Mouse (Mus musculus) stomach, embryonic 16.5 days (tissue): Measurements from ENCODE around the gene Cog3. TPM values are rescaled to one million over a fixed set of nuclear protein-coding genes. Genes with fewer than 3 reads are reported as not detected.

ENCODE experiments used
- ATAC-seq: fragments of 200-750 bp; cut with Nextera tagmentation; 2 replicates; pipeline ENCODE4 v1.8.0; 2017; ENCODE audit warnings: moderate number of reproducible peaks, moderate TSS enrichment; ENCODE audit not compliant: insufficient read depth, low FRiP score
- H3K27ac ChIP-seq: fragments of 300-500 bp; sonication (generic); 2 replicates; pipeline ENCODE4 v1.5.1; 2014; ENCODE audit warnings: low read length
- H3K27me3 ChIP-seq: fragments of 300-500 bp; sonication (generic); 2 replicates; pipeline ENCODE4 v1.6.1; 2014; ENCODE audit warnings: low read length, control low read depth, mixed read lengths; ENCODE audit not compliant: control insufficient read depth, insufficient read depth
- H3K36me3 ChIP-seq: fragments of 300-500 bp; sonication (generic); 2 replicates; pipeline ENCODE4 v1.6.1; 2014; ENCODE audit warnings: low read length; ENCODE audit not compliant: control insufficient read depth, insufficient read depth
- H3K4me1 ChIP-seq: fragments of 300-500 bp; sonication (generic); 2 replicates; pipeline ENCODE4 v1.6.1; 2014; ENCODE audit warnings: low read length, control low read depth, mixed read lengths; ENCODE audit not compliant: control insufficient read depth, insufficient read depth
- H3K4me2 ChIP-seq: fragments of 300-500 bp; sonication (generic); 2 replicates; pipeline ENCODE4 v1.6.1; 2014; ENCODE audit warnings: low read depth, low read length, mixed read lengths
- H3K4me3 ChIP-seq: fragments of 300-500 bp; sonication (generic); replicated peaks from 2 replicates; pipeline ENCODE4 v1.5.1; 2014; ENCODE audit warnings: mild to moderate bottlenecking, low read length
- H3K9ac ChIP-seq: fragments of 300-500 bp; sonication (generic); 2 replicates; pipeline ENCODE4 v1.6.1; 2014; ENCODE audit warnings: low read length
- H3K9me3 ChIP-seq: fragments of 300-500 bp; sonication (generic); replicated peaks from 2 replicates; pipeline ENCODE4 v1.6.1; 2016; ENCODE audit warnings: low read length, control low read depth; ENCODE audit not compliant: control insufficient read depth
- WGBS: fragments of 180-500 bp; shearing (Covaris S2); extraction: QIAGEN DNeasy Blood & Tissue Kit; methylation state at CpG from one replicate; pipeline ENCODE4 v1.1.7; 2014; 5-methylcytosine and 5-hydroxymethylcytosine counted together
- polyA plus RNA-seq: library from polyadenylated mRNA; unstranded; fragments of >200 nt; fragmentation: Nextera tagmentation; extraction: Ambion mirVana; gene quantifications from 2 replicates; pipeline ENCODE4 v1.2.1, GENCODE M21; 2015

The Cog3 gene
- polyA plus RNA-seq, 1 experiment from 2014 or later = 21.7 TPM

DNA sequence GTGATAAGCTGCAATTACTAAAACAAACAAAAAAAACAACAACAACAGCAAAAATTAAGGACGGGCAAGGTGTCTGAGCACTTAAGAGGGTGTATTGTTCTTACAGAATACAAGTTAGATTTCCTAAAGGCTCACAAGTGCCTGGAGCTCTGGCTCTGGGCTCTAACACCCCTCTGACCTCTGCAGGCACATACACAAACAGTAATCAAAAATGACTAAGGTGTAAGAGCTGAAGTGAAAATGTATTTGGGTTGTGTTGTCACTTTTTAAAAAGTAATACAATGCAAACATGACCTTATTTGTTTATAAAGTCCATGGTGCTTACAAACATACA is 13.9 kb upstream of the Cog3 start:
- Histone ChIP-seq H3K4me2 (no peak overlapping the region), H3K4me1 (no peaks in the 10 kb centered on the region), H3K27ac (no peak overlapping the region), H3K27me3 (no peaks in the 10 kb centered on the region), H3K9ac (no peak overlapping the region), H3K4me3 (no peak overlapping the region), H3K9me3 (no peaks in the 10 kb centered on the region), H3K36me3 (no peaks in the 10 kb centered on the region)
- no peak for ATAC-seq
- WGBS = 7% methylated on average over 1 of the region's 1 CpGs

DNA sequence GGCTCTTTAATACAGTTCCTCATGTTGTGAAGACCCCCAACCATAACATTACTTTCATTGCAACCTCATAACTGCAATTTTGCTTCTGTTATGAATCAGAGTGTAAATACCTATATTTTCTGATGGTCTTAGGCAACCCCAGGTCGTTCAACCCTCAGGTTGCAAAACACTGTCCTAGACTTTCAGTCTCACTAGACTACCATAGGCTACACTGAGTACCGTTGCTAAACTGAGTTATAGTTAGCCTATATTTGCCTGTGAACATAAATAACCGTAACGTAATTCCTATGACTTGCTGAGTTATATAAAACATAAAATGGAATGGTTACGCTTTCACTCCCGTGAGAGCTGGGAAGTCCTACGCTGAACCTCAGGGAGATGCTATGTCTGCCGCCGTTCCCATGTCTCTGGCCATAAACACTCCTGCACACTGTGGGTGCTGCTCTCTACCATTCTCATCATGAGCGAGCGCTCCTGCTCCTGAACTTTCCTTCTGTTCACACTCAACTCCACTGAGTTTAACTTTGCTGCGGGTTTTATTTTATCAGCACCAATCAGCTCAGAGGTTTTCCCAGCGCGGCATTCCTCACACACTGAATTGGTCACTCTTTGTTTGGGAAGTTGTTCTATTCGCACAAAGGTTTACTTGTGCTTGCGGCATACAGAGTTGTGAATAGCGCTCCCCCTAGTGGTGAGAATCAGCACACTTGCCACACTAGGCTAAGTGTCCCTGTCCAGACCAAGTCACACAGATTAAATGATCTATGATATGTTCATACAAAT is 13.4 kb upstream of the Cog3 start:
- peak; percentile 87; the same call in 1 of the 2 replicates for ATAC-seq
- WGBS = 50% methylated on average over 17 of the region's 17 CpGs
- Histone ChIP-seq H3K27ac (no peak overlapping the region), H3K4me3 (no peak overlapping the region; the same call in 1 of the 2 replicates), H3K4me1 (no peaks in the 10 kb centered on the region), H3K4me2 (peak overlapping the region; percentile 28; the same call in 1 of the 2 replicates), H3K27me3 (no peaks in the 10 kb centered on the region), H3K9me3 (no peaks in the 10 kb centered on the region), H3K36me3 (no peaks in the 10 kb centered on the region), H3K9ac (no peak overlapping the region)

DNA sequence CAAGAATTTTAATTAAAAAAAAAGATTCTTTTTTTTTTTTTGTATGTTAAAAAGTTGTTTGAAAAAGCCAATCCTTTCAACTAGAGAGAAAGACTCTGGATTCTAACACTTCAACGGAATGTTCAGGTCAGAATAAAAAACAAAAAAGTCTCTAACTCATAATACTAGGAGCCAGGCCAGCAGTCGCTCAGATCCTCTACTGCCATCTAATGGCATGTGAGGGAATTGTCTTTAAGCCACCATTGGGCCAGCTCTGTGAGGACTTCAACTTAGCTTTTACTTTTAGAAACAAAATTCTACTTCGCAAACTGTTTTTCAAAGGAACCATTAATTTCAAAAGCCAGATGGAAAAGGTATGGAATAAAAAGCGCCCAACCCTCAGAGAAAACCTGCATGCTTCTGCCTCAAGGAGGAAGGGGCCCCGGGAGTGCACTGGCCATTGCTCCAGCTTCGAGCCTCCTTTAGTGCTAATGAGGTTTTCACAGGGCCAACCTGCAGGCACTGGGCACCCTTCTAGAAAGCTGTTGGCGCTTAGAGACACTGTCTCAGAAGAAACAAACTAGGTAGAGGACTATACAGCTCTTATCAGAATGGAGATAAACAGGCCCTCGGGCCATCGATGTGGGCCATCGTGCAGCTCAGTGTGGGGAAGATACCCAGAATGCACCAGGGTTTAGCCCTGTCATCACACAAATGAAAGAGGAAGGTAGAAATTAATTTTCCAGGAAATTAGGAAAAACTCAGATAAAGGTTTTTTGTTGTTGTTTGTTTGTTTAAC is 6.9 kb upstream of the Cog3 start:
- ATAC-seq = no peak
- no peak overlapping the region for H3K4me2 ChIP-seq
- no peak overlapping the region for H3K9ac ChIP-seq
- no peaks in the 10 kb centered on the region for H3K9me3 ChIP-seq
- no peak overlapping the region for H3K4me3 ChIP-seq
- no peaks in the 10 kb centered on the region for H3K36me3 ChIP-seq
- no peaks in the 10 kb centered on the region for H3K4me1 ChIP-seq
- H3K27ac ChIP-seq = no peak overlapping the region
- no peaks in the 10 kb centered on the region for H3K27me3 ChIP-seq
- 58% methylated on average over 10 of the region's 10 CpGs for WGBS

- no peak overlapping the region for H3K4me3 ChIP-seq
- H3K4me1 ChIP-seq = peaks cover 2% of the 10 kb centered on the region; the same call in 1 of the 2 replicates
- H3K27ac ChIP-seq = no peak overlapping the region
- no peak overlapping the region for H3K9ac ChIP-seq
- H3K36me3 ChIP-seq = no peaks in the 10 kb centered on the region
- no peaks in the 10 kb centered on the region for H3K9me3 ChIP-seq
- ATAC-seq = no peak
- WGBS = 68% methylated on average over 7 of the region's 7 CpGs
- no peaks in the 10 kb centered on the region for H3K27me3 ChIP-seq
- no peak overlapping the region for H3K4me2 ChIP-seq
Observed at GRCm38 (mm10) chr14:75758401-75758800, 4.1 kb upstream of the Cog3 start.

- no peak overlapping the region for H3K4me3 ChIP-seq
- WGBS = 74% methylated on average over 2 of the region's 2 CpGs
- H3K9me3 ChIP-seq = no peaks in the 10 kb centered on the region
- no peaks in the 10 kb centered on the region for H3K36me3 ChIP-seq
- no peaks in the 10 kb centered on the region for H3K27me3 ChIP-seq
- H3K4me2 ChIP-seq = no peak overlapping the region
- H3K27ac ChIP-seq = no peak overlapping the region
- H3K9ac ChIP-seq = no peak overlapping the region
- peaks cover 8% of the 10 kb centered on the region for H3K4me1 ChIP-seq
- ATAC-seq = no peak
Observed at GRCm38 (mm10) chr14:75757821-75758220, 3.5 kb upstream of the Cog3 start.

DNA sequence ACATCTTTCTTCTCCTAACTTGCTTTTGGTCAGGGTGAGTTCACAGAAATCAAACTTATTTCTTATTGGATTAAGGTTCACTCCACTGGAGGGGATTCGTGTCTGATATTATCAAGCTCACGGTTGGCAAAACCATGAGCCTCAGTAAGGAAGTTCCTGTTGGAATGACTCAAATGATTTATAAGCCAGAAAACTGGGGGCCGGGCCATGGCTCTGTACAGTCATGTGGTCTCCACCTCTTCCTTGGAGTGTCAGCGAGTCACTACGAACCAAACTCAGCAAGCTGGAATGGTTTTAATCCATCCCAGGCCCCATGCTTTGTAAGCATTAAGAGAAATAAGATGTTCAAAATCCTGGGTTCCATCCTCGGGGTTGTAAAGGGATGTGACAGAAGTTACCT is 2.7 kb upstream of the Cog3 start:
- Histone ChIP-seq H3K27me3 (no peaks in the 10 kb centered on the region), H3K4me3 (no peak overlapping the region), H3K4me2 (no peak overlapping the region), H3K9ac (no peak overlapping the region), H3K36me3 (no peaks in the 10 kb centered on the region), H3K9me3 (no peaks in the 10 kb centered on the region), H3K27ac (no peak overlapping the region), H3K4me1 (peaks cover 16% of the 10 kb centered on the region)
- ATAC-seq = no peak
- 83% methylated on average over 6 of the region's 6 CpGs for WGBS

DNA sequence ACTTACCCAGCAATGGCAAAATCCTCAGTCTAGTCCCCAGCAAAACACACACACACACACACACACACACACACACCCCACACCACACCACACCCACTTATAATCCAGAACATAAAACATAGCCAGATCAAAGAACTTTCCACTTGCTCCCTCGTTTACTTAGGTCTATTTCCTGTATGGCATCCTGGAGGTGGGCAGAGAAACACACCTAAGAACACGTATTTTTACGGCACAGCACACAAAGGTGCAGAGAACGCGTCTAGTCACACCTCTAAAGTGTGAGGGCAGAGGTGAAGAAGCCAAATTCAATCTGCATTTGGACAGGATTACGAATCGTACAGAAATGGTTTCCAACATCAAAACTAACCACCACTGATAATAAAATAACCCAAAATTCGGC is 1.1 kb downstream of the Cog3 start:
- peak overlapping the region; percentile 96 for H3K9ac ChIP-seq
- WGBS = 41% methylated on average over 8 of the region's 8 CpGs
- H3K4me3 ChIP-seq = peak overlapping the region; percentile 99
- ATAC-seq = peak; percentile 22; the same call in 1 of the 2 replicates
- peak overlapping the region; percentile 95 for H3K27ac ChIP-seq
- no peaks in the 10 kb centered on the region for H3K36me3 ChIP-seq
- peaks cover 19% of the 10 kb centered on the region for H3K4me1 ChIP-seq
- H3K4me2 ChIP-seq = peak overlapping the region; percentile 60
- no peaks in the 10 kb centered on the region for H3K27me3 ChIP-seq
- H3K9me3 ChIP-seq = no peaks in the 10 kb centered on the region

DNA sequence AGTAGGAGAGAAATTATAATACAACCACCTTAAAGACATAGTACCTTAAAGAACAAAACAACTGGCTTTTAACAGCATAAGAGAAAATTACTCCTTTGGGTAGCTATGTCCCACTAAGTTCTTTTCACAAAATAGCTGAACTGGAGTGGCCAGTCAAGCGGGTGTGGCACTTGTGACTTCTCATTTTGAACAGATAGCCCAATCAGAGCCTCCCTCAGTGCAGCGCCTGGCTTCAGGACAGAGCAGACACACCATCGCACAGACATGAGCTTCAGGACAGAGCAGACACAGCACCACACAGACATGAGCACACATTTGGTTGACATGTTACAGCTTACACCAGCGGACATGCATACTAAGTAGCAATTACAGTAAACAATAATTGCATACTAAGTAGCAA is 3.3 kb downstream of the Cog3 start:
- H3K27ac ChIP-seq = no peak overlapping the region
- 82% methylated on average over 4 of the region's 4 CpGs for WGBS
- no peak overlapping the region for H3K9ac ChIP-seq
- peaks cover 2% of the 10 kb centered on the region; the same call in 1 of the 2 replicates for H3K36me3 ChIP-seq
- H3K9me3 ChIP-seq = no peaks in the 10 kb centered on the region
- H3K4me3 ChIP-seq = no peak overlapping the region
- no peak for ATAC-seq
- H3K4me1 ChIP-seq = peaks cover 19% of the 10 kb centered on the region
- no peak overlapping the region for H3K4me2 ChIP-seq
- H3K27me3 ChIP-seq = no peaks in the 10 kb centered on the region

DNA sequence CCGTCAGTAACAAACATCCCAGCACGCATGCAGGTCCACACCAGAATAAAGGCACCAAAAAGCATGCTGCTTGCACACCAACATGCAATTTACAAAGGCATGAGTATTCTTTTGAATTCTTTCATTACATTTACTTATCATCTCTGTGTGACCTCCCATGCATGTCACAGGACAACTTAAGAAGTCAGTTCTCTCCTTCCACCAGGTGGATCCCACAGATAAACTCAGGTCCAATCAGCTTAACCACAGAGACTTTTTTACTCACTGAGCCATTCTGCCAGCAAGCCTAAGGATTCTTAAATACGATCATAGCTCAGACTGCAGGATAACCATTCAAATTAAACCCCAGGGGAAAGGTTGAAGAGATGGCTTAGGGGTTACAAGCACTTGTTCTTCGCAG is 5.2 kb downstream of the Cog3 start:
- H3K27ac ChIP-seq = no peak overlapping the region
- H3K4me3 ChIP-seq = no peak overlapping the region
- no peak for ATAC-seq
- peaks cover 19% of the 10 kb centered on the region for H3K4me1 ChIP-seq
- H3K9me3 ChIP-seq = no peaks in the 10 kb centered on the region
- no peaks in the 10 kb centered on the region for H3K27me3 ChIP-seq
- H3K36me3 ChIP-seq = peaks cover 3% of the 10 kb centered on the region; the same call in 1 of the 2 replicates
- 91% methylated on average over 4 of the region's 4 CpGs for WGBS
- no peak overlapping the region for H3K9ac ChIP-seq
- H3K4me2 ChIP-seq = no peak overlapping the region
